Mouse (Mus musculus) kidney, adult 2 months (tissue): Measurements from ENCODE around the gene Rspo4.
A peak's percentile ranks its signal among the peaks of the same experiment; 100 is the strongest.

Source experiments
- CTCF ChIP-seq: fragments of 200-500 bp; conservative IDR thresholded peaks from 2 replicates; pipeline ENCODE4 v1.5.1; 2011; ENCODE audit warnings: low read depth, mild to moderate bottlenecking, control low read depth, low read length, moderate library complexity, mixed read lengths; ENCODE audit not compliant: insufficient read depth, insufficient read length
- POLR2A ChIP-seq: fragments of 200-500 bp; IDR thresholded peaks from one replicate; pipeline ENCODE4 v1.6.1; 2011; ENCODE audit warnings: low read depth, low read length, control low read depth

- TF ChIP-seq POLR2A (no peak), CTCF (peak; percentile 95)
Measured at GRCm38 (mm10) chr2:151876012-151876485, 33.3 kb downstream of the Rspo4 start.
